In the genomic region with DNA sequence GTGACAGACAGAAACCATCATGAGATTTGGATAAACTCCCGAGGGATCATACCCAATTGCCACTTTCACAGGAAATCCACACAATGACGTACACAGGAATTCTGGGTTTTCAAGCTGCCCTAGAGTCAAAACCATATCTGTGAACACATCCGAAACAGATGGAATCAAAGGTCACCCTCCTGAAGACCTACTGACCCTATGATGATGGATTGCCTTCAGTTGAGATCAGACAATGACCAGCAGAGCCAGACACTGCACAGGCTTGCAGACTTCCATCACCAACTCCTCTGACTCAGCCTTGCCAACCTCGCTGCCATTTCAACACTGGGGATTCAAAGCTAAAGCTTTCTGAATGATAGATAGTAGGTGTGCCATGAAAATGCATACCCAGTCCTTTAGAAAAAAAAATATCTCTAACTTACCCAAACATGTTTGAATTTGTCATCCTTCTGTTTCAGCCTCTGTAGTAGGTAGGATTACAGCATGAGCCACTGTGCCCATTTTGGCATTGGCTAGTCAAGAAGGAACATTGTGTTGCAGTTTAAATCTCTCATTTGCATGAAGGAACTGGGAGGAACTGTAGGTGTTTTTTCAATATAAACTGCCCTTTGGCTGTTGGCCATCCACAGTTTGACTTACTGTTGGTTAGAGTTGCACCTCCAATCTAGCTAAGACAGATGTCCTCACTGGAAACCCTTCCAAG, we compare ENCODE assay signal across 26 mouse cellular contexts.
DNase-seq lines count a peak whose midpoint lies in the region; ATAC-seq lines count a peak whose summit lies in the region.
"Had no signal": no experiment of that assay in that cellular context is flagged by ENCODE, and none has a peak within 500 bp of the region (broad histone marks: within the 10 kb centered on the region; RNA-seq: fewer than 3 reads in every experiment).

No protein-coding gene starts in this region.

- no peak overlapping the region for H3K27ac ChIP-seq in midbrain, embryonic 11.5 days (ENCODE audit: low read depth, low read length)
- no peak overlapping the region for H3K27ac ChIP-seq in midbrain, embryonic 14.5 days (replicated peaks; ENCODE audit: low read depth, low read length)
- no peak overlapping the region for H3K27ac ChIP-seq in heart, embryonic 12.5 days (ENCODE audit: poor library complexity, severe bottlenecking)
- H3K27ac ChIP-seq: embryonic facial prominence, embryonic 15.5 days; forebrain, embryonic 10.5 days; heart, embryonic 10.5 days; heart, embryonic 15.5 days; hindbrain, embryonic 10.5 days; hindbrain, embryonic 14.5 days had no signal

- no peak for ATAC-seq in midbrain, embryonic 11.5 days (ENCODE audit: low FRiP score)
- no peak for ATAC-seq in midbrain, embryonic 14.5 days (ENCODE audit: low FRiP score, low TSS enrichment)
- no peak for ATAC-seq in heart, embryonic 12.5 days (ENCODE audit: insufficient number of reproducible peaks, low FRiP score)
- ATAC-seq: activated CD4-positive, CD25-positive, alpha-beta regulatory T cell, adult 4 months; forebrain, embryonic 14.5 days; intestine, embryonic 16.5 days; Patski had no signal

- WGBS in midbrain, embryonic 11.5 days, result 81% methylated on average over 4 of the region's 4 CpGs
- 70% methylated on average over 4 of the region's 4 CpGs for WGBS in midbrain, embryonic 14.5 days
- WGBS in heart, embryonic 12.5 days, result 53% methylated on average over 4 of the region's 4 CpGs

- no peaks in the 10 kb centered on the region for H3K27me3 ChIP-seq in midbrain, embryonic 11.5 days (ENCODE audit: control insufficient read depth, insufficient read depth, low read length)
- H3K27me3 ChIP-seq in midbrain, embryonic 14.5 days (ENCODE audit: control insufficient read depth, insufficient read depth, low read length), result no peaks in the 10 kb centered on the region
- no peaks in the 10 kb centered on the region for H3K27me3 ChIP-seq in heart, embryonic 12.5 days (replicated peaks)
- H3K27me3 ChIP-seq: CH12.LX; embryonic facial prominence, embryonic 15.5 days; heart, embryonic 15.5 days had no signal

- H3K36me3 ChIP-seq in midbrain, embryonic 11.5 days (ENCODE audit: control insufficient read depth, insufficient read depth, low read length), result no peaks in the 10 kb centered on the region
- H3K36me3 ChIP-seq in midbrain, embryonic 14.5 days (ENCODE audit: control insufficient read depth, insufficient read depth, low read length), result no peaks in the 10 kb centered on the region
- no peaks in the 10 kb centered on the region for H3K36me3 ChIP-seq in heart, embryonic 12.5 days
- H3K36me3 ChIP-seq: embryonic facial prominence, embryonic 15.5 days; forebrain, embryonic 10.5 days; heart, embryonic 10.5 days; heart, embryonic 15.5 days; hindbrain, embryonic 10.5 days had no signal

- H3K9me3 ChIP-seq in midbrain, embryonic 11.5 days (ENCODE audit: control insufficient read depth, low read length), result no peaks in the 10 kb centered on the region
- H3K9me3 ChIP-seq in midbrain, embryonic 14.5 days (ENCODE audit: control insufficient read depth, low read length), result no peaks in the 10 kb centered on the region
- no peaks in the 10 kb centered on the region for H3K9me3 ChIP-seq in heart, embryonic 12.5 days (replicated peaks)
- H3K9me3 ChIP-seq: embryonic facial prominence, embryonic 15.5 days; forebrain, embryonic 10.5 days; heart, embryonic 10.5 days; heart, embryonic 15.5 days; hindbrain, embryonic 10.5 days had no signal

- H3K9ac ChIP-seq in midbrain, embryonic 11.5 days (ENCODE audit: low read length), result no peak overlapping the region
- H3K9ac ChIP-seq in midbrain, embryonic 14.5 days (replicated peaks; ENCODE audit: low read length), result no peak overlapping the region
- H3K9ac ChIP-seq in heart, embryonic 12.5 days, result no peak overlapping the region
- H3K9ac ChIP-seq: embryonic facial prominence, embryonic 15.5 days; heart, embryonic 15.5 days; hindbrain, embryonic 14.5 days had no signal

- H3K4me2 ChIP-seq in midbrain, embryonic 11.5 days, result no peak overlapping the region
- H3K4me2 ChIP-seq in midbrain, embryonic 14.5 days (ENCODE audit: low read length), result no peak overlapping the region
- no peak overlapping the region for H3K4me2 ChIP-seq in heart, embryonic 12.5 days
- H3K4me2 ChIP-seq: embryonic facial prominence, embryonic 15.5 days; heart, embryonic 15.5 days; hindbrain, embryonic 14.5 days had no signal

- no peak overlapping the region for H3K4me3 ChIP-seq in midbrain, embryonic 11.5 days (ENCODE audit: low read depth, low read length)
- H3K4me3 ChIP-seq in midbrain, embryonic 14.5 days (replicated peaks; ENCODE audit: low read depth, low read length), result no peak overlapping the region
- no peak overlapping the region for H3K4me3 ChIP-seq in heart, embryonic 12.5 days
- H3K4me3 ChIP-seq: embryonic facial prominence, embryonic 15.5 days; erythroblast, embryonic 14.5 days; forebrain, embryonic 10.5 days; heart, embryonic 10.5 days; heart, embryonic 15.5 days; hindbrain, embryonic 10.5 days had no signal

- DNase-seq in adrenal gland, postnatal 14 days, result peak; percentile 29
- no peak for DNase-seq in adrenal gland, postnatal 10 days
- DNase-seq in midbrain, embryonic 11.5 days (ENCODE audit: low spot score, missing footprints), result peak; percentile 19
- no peak for DNase-seq in midbrain, embryonic 14.5 days
- peak; percentile 18 to 44 for DNase-seq in adrenal gland, postnatal 36 days
- DNase-seq in embryo, embryonic 10.5 days (ENCODE audit: low spot score), result peak; percentile 44
- DNase-seq in cerebellum, adult 18-20 months, result no peak
- DNase-seq: cerebellum, adult 8-10 months; cerebellum, postnatal 14 days; gastrocnemius, postnatal 10 days; heart, adult 18-20 months; heart, postnatal 14 days; kidney, adult 2 months had no signal

- no peaks in the 10 kb centered on the region for H3K4me1 ChIP-seq in midbrain, embryonic 11.5 days (ENCODE audit: control insufficient read depth, insufficient read depth, low read length)
- H3K4me1 ChIP-seq in midbrain, embryonic 14.5 days (ENCODE audit: control insufficient read depth, insufficient read depth, low read length), result no peaks in the 10 kb centered on the region
- H3K4me1 ChIP-seq in heart, embryonic 12.5 days (replicated peaks), result no peaks in the 10 kb centered on the region
- H3K4me1 ChIP-seq: embryonic facial prominence, embryonic 15.5 days; forebrain, embryonic 10.5 days; heart, embryonic 10.5 days; heart, embryonic 15.5 days; hindbrain, embryonic 10.5 days had no signal

Comparison
In these comparisons a context has a peak if more than half of its experiments do, and no peak if none do; other contexts are left out.
1. DNase-seq: peak in adrenal gland, postnatal 14 days (single experiment), midbrain, embryonic 11.5 days (single experiment), adrenal gland, postnatal 36 days (2 of 2) and embryo, embryonic 10.5 days (single experiment); none in adrenal gland, postnatal 10 days (single experiment), midbrain, embryonic 14.5 days (single experiment) and cerebellum, adult 18-20 months (0 of 2).